ENCODE assay signal across 8 mouse cellular contexts in genomic region chr16:55934453-55935037, GRCm38 (mm10). TPM values are rescaled to one million over a fixed set of nuclear protein-coding genes. Genes with fewer than 3 reads are reported as not detected.
DNase-seq lines count a peak whose midpoint lies in the region; ATAC-seq and TF ChIP-seq lines count a peak whose summit lies in the region.

Cep97 (minus strand) TSS chr16:55934855.

- intact Hi-C loops in heart, postnatal 14 days (cut with DNase I), result no loop called here

- no peaks in the 10 kb centered on the region for H3K9me3 ChIP-seq in ES-Bruce4 (replicated peaks; ENCODE audit: control insufficient read depth, insufficient read depth, low read length, poor library complexity, severe bottlenecking)
- no peaks in the 10 kb centered on the region for H3K9me3 ChIP-seq in forebrain, embryonic 13.5 days (replicated peaks)
- no peaks in the 10 kb centered on the region for H3K9me3 ChIP-seq in neural tube, embryonic 15.5 days (replicated peaks)

- no peak within 1 kb of the TSS for H3K27ac ChIP-seq in ES-Bruce4 (ENCODE audit: insufficient read depth, low read length)
- peak within 1 kb of the TSS; percentile 70 for H3K27ac ChIP-seq in forebrain, embryonic 13.5 days
- H3K27ac ChIP-seq in neural tube, embryonic 15.5 days (replicated peaks), result peak within 1 kb of the TSS; percentile 79

- H3K4me1 ChIP-seq in ES-Bruce4 (ENCODE audit: control insufficient read depth, insufficient read depth, low read length), result no peaks in the 10 kb centered on the region
- 0 out of 2 replicates have a peak, but pooled peaks cover 10% of the 10 kb centered on the region for H3K4me1 ChIP-seq in forebrain, embryonic 13.5 days
- peaks cover 6% of the 10 kb centered on the region for H3K4me1 ChIP-seq in neural tube, embryonic 15.5 days

- no peaks in the 10 kb centered on the region for H3K27me3 ChIP-seq in ES-Bruce4 (ENCODE audit: control insufficient read depth, insufficient read depth, low read length, poor library complexity, severe bottlenecking)
- no peaks in the 10 kb centered on the region for H3K27me3 ChIP-seq in forebrain, embryonic 13.5 days
- no peaks in the 10 kb centered on the region for H3K27me3 ChIP-seq in neural tube, embryonic 15.5 days (replicated peaks)

- under 1% methylated on average over 24 of the region's 24 CpGs for WGBS in forebrain, embryonic 13.5 days
- WGBS in neural tube, embryonic 15.5 days, result 0% methylated on average over 24 of the region's 24 CpGs

- no peak for TF ChIP-seq CTCF in ES-Bruce4 (IDR thresholded peaks at IDR 0.05; ENCODE audit: low read depth, low read length)

- DNase-seq in heart, postnatal 14 days, result peak; percentile 83 to 88
- peak; percentile 95 for DNase-seq in layer of hippocampus, adult 11-12 months (ENCODE audit: low spot score)
- DNase-seq in lung, adult 18-20 months, result peak; percentile 94 to 95
- peak; percentile 92 for DNase-seq in testis, postnatal 14 days (ENCODE audit: low spot score)

- peak within 1 kb of the TSS; percentile 77 for H3K4me2 ChIP-seq in forebrain, embryonic 13.5 days
- H3K4me2 ChIP-seq in neural tube, embryonic 15.5 days, result peak within 1 kb of the TSS; percentile 75

- ATAC-seq in cerebellum, adult (ENCODE audit: insufficient number of reproducible peaks, low FRiP score, low TSS enrichment), result peak; percentile 99
- ATAC-seq in forebrain, embryonic 13.5 days, result peak; percentile 99
- ATAC-seq in neural tube, embryonic 15.5 days (ENCODE audit: low FRiP score), result peak; percentile 99

- H3K9ac ChIP-seq in ES-Bruce4 (ENCODE audit: low read depth, poor library complexity, severe bottlenecking), result peak within 1 kb of the TSS; percentile 71
- peak within 1 kb of the TSS; percentile 74 for H3K9ac ChIP-seq in forebrain, embryonic 13.5 days
- H3K9ac ChIP-seq in neural tube, embryonic 15.5 days (replicated peaks), result peak within 1 kb of the TSS; percentile 68

- peak; percentile 24 for TF ChIP-seq POLR2A in ES-Bruce4 (IDR thresholded peaks at IDR 0.05; ENCODE audit: insufficient read depth, low read length)

- no peaks in the 10 kb centered on the region for H3K36me3 ChIP-seq in ES-Bruce4 (ENCODE audit: control insufficient read depth, insufficient read depth, low read length, poor library complexity, severe bottlenecking)
- H3K36me3 ChIP-seq in forebrain, embryonic 13.5 days (ENCODE audit: poor library complexity, severe bottlenecking), result 0 out of 2 replicates have a peak, but pooled peaks cover 6% of the 10 kb centered on the region
- H3K36me3 ChIP-seq in neural tube, embryonic 15.5 days, result peaks cover 2% of the 10 kb centered on the region; the same call in 1 of the 2 replicates

- peak within 1 kb of the TSS; percentile 84 for H3K4me3 ChIP-seq in ES-Bruce4 (ENCODE audit: low read depth, low read length)
- peak within 1 kb of the TSS; percentile 71 for H3K4me3 ChIP-seq in forebrain, embryonic 13.5 days
- peak within 1 kb of the TSS; percentile 78 for H3K4me3 ChIP-seq in neural tube, embryonic 15.5 days (replicated peaks)

- TF ChIP-seq EP300 in ES-Bruce4 (IDR thresholded peaks at IDR 0.05; ENCODE audit: insufficient read depth, low read depth, low read length), result no peak

RNA-seq across cellular contexts. Expression of gene Cep97, which starts in this region (rescaled TPM):
- polyA plus RNA-seq in ES-Bruce4 (2011; ENCODE audit: insufficient read depth, insufficient read length, low read depth, missing spikeins), result 14.6 and 20.6 TPM in 2 replicates
- 19.3 and 21.5 TPM in 2 replicates for polyA plus RNA-seq in forebrain, embryonic 13.5 days (2015; fragmentation: Nextera tagmentation; extraction: Ambion mirVana)
- total RNA-seq in heart, postnatal 14 days (2021), result 1 to 10 TPM; 5.8 to 7.7 TPM
- 11.0 and 12.3 TPM in 2 replicates for polyA plus RNA-seq in neural tube, embryonic 15.5 days (2015; fragmentation: Nextera tagmentation; extraction: Ambion mirVana)
